Mouse (Mus musculus) thymus, postnatal 36 days (tissue): ENCODE measurements around the gene Gata5.
A peak's percentile ranks its signal among the peaks of the same experiment; 100 is the strongest.

Source experiments
- DNase-seq, 2 experiments: peaks; one replicate each; pipeline ENCODE4 v3.0.0; 2022; ENCODE audit warnings: mixed read lengths in 2 of 2

The Gata5 gene

DNA sequence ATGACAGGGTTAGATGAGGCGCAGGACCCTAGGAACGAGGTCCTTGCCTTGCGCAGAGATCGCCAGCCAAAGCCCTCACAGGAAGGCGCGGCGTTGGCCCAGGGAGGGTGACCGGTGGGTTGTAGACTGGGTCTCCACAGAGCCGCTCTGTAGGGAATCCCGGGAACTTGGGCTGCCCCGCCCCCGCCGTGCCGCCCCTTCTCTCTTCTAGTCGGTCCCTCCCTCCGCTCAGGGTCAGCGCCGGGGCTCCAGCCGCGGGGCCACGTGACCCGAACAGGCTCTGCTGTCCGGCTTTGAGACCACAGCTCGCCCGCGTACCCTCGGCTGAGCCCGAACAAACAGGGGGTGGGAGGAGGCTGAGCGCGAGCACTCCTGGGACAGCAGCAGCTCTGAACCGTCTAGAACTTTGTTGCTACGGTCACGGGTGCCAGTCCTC lies at the start of gene Gata5:
TSS of gene Gata5 (minus strand) at position 149 of the 436 bp plus-strand sequence.
- no peak for DNase-seq

- DNase-seq: no peak
Measured at GRCm38 (mm10) chr2:180376730-180377129, 42.2 kb upstream of the Gata5 start.

GRCm38 (mm10) chr2:180373256-180373655 lies 38.8 kb upstream of the Gata5 start:
- DNase-seq: no peak

- no peak for DNase-seq
Measured at GRCm38 (mm10) chr2:180368359-180368758, 33.9 kb upstream of the Gata5 start.

DNA sequence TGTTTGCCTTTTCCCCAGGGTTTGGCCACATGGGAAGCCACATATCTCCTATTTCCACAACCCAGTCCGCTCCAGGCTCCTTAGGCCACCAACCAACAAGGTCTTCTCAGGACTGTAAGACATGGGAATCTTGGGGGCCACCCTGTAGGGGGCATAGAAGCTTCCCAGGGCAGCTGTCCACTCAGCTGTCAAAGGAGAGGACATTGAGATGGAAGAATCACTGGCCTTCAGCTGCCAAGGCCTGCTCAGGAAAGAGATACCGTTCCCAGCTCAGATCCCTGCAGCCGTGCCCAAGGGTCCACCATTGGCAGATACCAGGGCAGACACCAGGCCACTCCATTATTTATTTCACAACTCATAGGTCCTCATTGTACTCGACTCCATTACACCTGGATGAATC lies 32.9 kb upstream of the Gata5 start:
- no peak for DNase-seq

GRCm38 (mm10) chr2:180363434-180363720 lies 28.9 kb upstream of the Gata5 start:
- no peak for DNase-seq

GRCm38 (mm10) chr2:180362585-180363433 lies 28.3 kb upstream of the Gata5 start:
- DNase-seq: no peak

DNA sequence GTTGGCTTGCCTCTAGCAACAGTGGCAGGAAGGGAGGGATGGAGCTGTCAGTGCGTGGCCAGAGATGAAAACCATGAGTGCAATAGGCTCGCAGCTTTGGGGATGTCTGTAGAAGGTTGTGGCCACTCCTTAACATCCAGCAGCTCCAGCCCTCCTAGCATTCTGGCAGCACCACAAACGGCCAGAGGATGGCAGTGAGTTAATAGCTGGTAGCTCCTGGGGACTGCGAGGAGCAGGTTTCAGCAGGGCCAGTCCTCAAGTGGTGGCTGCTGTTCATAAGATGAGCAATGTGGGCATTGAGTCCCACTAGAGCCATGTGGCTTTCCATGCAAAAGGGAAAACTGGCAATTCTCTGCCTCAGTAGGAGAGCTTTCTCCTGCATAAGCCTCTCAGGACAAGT lies 24.6 kb upstream of the Gata5 start:
- DNase-seq: no peak

- peak in 1 of 2 experiments; percentile 10 for DNase-seq
Measured at GRCm38 (mm10) chr2:180353338-180353737, 18.8 kb upstream of the Gata5 start.

DNA sequence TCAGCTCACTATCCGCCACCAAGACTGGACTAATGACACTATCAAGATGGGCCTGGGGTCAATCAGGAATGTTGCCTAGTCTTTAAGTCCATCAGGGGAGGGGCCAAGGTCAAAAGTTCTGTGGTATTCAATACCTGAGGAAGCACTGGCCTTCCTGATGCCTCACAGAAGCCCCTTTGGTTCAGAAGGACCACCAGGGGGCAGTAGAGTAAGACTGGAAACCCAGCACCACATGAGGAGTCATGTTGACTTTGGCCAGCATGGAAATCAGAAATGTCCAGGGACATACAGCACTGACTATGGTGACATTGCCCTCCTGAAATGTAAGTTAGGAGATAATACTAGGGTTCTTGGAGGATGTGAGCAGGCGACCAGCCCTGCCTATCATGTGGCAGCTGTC lies 16.2 kb upstream of the Gata5 start:
- no peak for DNase-seq

GRCm38 (mm10) chr2:180346820-180347497 lies 12.5 kb upstream of the Gata5 start:
- peak; percentile 61 to 64 for DNase-seq

DNA sequence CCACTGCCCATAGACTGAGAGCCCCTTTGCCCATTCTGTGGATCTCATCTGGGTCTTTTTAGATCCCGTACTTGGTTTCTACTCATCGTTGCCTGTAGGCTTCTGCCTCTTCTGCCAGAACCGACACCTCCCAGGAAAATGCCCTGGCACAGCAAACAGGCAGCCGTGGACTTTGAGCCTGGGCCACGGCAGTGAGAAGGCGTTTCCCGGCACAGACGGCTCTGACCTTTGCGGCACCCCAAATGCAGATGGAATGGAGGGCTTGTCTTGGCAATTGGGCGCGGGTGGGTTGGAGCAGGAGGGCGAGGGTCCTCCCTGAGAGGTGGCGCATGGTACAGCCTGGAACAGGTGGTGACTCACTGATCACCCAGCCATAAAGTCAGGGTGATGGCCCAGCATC lies 8.6 kb upstream of the Gata5 start:
- DNase-seq: no peak

DNA sequence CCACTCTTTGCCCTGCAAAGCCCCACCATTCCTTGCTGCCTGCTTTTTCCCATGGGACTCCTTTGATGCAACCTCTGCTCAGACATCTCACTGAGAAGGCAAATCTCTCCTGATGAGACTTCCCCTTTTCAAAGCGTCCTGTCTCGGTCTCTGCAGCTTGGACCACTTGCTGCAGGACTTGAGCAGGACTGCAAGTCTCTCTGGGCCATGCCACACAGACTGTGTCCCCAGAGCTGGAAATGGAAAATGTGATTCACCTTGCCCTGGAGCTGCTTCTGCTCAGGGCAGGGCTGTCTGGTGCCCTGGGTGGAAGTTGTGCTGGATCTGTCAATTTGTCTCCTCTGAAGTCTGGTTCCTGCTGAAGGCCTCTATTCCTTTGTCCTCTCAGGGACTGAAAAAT lies 7.7 kb upstream of the Gata5 start:
- no peak for DNase-seq

- no peak for DNase-seq
Measured at GRCm38 (mm10) chr2:180341229-180341628, 6.7 kb upstream of the Gata5 start.

- DNase-seq: no peak
Measured at GRCm38 (mm10) chr2:180339886-180340285, 5.4 kb upstream of the Gata5 start.

DNA sequence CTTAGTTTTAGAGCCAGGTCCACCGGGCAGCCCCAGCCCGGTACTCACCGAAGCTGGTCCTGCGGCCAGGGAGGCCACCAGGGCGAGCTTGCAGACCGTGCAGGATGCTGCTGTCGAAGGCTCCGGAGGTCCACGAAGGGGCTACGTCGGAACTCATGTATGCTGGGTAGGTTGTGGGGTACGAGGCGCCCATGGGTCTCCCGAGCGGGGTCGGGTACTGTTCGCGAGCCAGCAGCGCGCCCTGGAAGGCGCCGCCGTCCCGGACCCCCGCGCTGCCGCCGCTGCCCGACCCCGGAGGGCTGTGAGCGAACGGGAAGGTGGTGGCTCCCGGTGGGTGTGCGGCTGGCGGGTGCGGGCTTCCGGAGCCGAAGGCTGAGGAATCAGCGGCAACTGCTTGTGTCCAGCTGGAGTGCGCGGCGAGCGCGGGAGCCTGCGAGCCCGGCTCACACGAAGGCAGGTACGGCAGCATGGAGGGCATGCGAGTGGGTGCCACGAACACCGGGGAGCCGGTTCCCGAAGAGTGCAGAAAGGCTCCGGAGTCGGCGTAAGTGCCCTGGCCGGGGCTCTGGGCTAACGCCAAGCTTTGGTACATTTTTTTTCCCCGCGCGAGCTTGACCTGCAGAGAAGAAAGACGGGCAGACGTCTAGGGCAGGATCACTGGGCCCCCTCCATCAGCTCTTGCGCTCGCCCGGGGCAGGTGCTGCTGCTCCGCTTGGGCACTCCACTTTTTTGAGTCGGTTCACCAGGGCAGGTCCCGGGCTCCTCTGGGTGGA lies 535 bp downstream of the Gata5 start:
- DNase-seq: no peak

DNA sequence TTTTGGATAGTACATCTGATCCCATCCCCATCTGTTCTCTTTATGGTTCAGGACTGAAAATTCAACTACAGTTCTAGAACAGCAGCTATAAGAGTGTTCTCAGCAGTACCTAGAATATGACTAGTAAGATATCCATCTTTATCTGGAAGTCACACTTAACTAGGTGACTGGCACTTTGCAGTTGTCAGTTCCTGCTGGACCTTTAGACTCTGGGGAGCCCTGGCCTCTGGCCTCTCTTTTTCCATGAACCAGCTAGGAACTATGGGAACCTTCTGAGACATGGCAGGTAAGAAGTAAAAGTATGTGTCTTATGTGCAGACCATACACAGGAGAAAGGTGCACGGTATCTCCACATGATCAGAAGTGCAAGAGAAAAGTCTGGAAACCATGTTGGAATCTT lies 5.0 kb downstream of the Gata5 start:
- DNase-seq: no peak

DNA sequence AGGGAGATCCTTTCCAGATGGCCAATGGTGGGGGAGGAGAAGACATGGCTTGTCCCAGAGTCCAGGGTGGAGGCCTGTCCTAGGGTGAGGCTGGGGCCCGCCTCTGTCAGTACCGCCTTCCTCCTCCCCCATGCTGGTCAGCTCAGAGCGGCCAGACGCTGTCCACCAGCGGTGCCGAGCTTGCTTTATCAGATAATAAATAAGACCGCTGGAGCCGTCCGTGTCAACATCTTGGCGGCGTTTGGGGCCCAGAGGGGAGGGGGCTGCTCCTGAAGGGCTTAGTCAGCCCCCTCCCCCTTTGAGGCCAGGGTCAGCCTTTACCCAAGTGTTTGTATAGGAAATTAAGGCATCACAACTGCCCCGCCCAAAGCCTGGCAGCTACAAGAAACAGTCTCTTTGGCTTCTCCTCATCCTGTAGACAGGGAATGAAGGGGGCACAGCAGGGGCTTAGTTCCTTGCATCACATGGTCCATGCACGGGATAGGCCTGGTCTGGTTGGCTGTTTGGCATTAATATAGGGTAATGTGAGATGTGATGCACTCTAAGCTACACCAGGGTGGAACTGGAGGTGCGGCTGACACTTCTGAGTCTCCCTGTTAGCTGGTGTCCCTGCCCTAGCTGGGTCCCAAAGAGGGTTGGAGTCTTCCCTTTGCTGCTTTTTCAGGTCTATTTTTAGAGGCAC lies 11.7 kb downstream of the Gata5 start:
- DNase-seq: no peak

DNA sequence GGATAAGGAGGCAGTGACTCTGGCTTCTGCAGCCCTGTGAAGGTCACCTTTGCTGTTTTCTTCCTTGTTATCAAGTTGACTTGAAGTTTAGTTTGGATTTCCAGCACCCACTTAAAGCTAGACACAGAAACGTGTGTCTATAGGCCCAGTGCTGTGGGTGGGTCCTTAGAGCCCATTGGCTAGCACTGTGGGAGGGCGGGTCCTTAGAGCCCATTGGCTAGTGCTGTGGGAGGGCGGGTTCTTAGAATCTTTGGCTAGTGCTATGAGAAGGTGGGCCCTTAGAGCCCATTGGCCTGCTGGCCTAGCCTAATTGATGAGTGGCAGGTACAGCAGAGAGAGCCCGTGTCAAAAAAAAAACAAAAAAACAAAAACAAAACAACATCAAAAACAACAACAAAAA lies 14.3 kb downstream of the Gata5 start:
- DNase-seq: no peak

DNA sequence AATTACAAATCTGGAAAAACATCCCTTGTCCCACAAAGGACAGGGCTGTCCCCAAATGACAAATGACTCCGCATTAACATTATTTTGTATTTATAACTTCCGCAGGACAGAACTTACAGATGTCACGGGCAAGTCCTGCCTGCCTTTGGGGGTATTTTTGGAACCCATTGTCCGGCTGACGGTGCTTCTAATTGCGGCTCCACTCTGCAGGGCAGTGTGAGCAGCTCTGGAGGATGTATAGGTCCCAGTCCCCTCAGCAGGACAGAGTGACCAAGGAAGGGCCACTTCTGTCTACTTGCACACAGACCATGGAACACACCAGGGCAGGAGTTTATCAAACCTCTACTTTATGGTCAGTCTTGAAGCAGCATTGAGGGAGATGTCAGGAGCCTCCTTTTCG lies 16.9 kb downstream of the Gata5 start:
- DNase-seq: no peak

GRCm38 (mm10) chr2:180314292-180314691 lies 20.2 kb downstream of the Gata5 start:
- no peak for DNase-seq

DNA sequence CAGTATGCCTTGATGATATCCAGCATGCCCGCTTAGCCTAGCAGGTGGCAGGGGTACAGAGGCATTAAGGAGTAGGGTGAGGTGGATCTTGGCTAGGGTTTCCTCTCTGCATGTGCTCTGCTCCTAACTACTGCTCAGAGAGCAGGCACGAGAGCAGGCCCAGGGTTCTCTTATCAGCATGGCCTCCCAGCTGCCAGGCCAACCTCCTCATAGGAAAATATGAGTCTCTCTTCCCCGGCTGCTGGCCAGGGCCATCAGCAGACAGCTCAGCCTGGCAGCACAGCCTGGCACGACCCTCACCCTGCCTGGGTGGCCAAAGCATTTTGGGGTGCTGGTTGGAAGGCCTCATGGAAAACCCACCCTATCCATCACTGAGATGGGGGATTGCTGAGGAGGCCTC lies 23.4 kb downstream of the Gata5 start:
- no peak for DNase-seq

DNA sequence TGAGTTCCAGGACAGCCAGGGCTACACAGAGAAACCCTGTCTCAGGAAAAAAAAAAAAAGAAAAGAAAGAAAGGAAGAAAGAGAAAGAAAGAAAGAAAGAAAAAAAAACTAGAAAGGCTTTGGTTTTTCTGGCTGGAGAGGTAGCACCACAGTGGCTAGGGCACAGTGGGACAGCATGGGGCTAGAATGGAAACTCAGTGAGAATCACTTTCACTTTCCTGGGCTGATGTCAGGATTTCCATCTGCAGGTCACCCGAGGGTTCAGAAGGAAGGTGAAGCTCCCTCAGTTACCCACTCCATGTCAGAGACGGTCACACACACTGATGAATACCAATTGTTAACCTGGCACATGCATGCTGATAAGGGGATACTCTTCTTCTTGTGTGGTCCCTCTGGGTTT lies 26.8 kb downstream of the Gata5 start:
- DNase-seq: no peak
